Mouse (Mus musculus) liver, postnatal 0 days (tissue): ENCODE results near the gene Pes1. TPM values are rescaled to one million over a fixed set of nuclear protein-coding genes. Genes with fewer than 3 reads are reported as not detected.

Experiments used
- ATAC-seq: fragments of 200-750 bp; cut with Nextera tagmentation; 2 replicates; pipeline ENCODE4 v1.8.0; 2017; ENCODE audit warnings: mild to moderate bottlenecking, moderate library complexity
- DNase-seq: peaks from one replicate; pipeline ENCODE4 v3.0.0-alpha.2; 2016
- H3K27ac ChIP-seq: fragments of 300-500 bp; sonication (generic); 2 replicates; pipeline ENCODE4 v1.5.1; 2014; ENCODE audit warnings: antibody characterized with exemption, moderate library complexity, mild to moderate bottlenecking, low read depth
- H3K27me3 ChIP-seq: fragments of 300-500 bp; sonication (generic); 2 replicates; pipeline ENCODE4 v1.6.1; 2014; ENCODE audit warnings: low read length, control low read depth, mixed read lengths; ENCODE audit not compliant: insufficient read depth
- H3K36me3 ChIP-seq: fragments of 300-500 bp; sonication (generic); replicated peaks from 2 replicates; pipeline ENCODE4 v1.6.1; 2014; ENCODE audit warnings: mild to moderate bottlenecking, control low read depth, low read length, moderate library complexity, mixed read lengths; ENCODE audit not compliant: insufficient read depth
- H3K4me1 ChIP-seq: fragments of 300-500 bp; sonication (generic); 2 replicates; pipeline ENCODE4 v1.6.1; 2014; ENCODE audit warnings: antibody characterized with exemption, mild to moderate bottlenecking, control low read depth; ENCODE audit not compliant: insufficient read depth
- H3K4me2 ChIP-seq: fragments of 300-500 bp; sonication (generic); 2 replicates; pipeline ENCODE4 v1.6.1; 2014; ENCODE audit warnings: low read depth, mild to moderate bottlenecking, low read length, moderate library complexity, mixed read lengths
- H3K4me3 ChIP-seq: fragments of 300-500 bp; sonication (generic); 2 replicates; pipeline ENCODE4 v1.5.1; 2014; ENCODE audit warnings: low read depth, low read length
- H3K9ac ChIP-seq: fragments of 300-500 bp; sonication (generic); replicated peaks from 2 replicates; pipeline ENCODE4 v1.6.1; 2014; ENCODE audit warnings: mild to moderate bottlenecking, moderate library complexity
- H3K9me3 ChIP-seq: fragments of 300-500 bp; sonication (generic); 2 replicates; pipeline ENCODE4 v1.6.1; 2016; ENCODE audit warnings: mild to moderate bottlenecking, control low read depth, low read length, mixed read lengths
- CTCF ChIP-seq: sonication (generic); IDR thresholded peaks from 2 replicates; pipeline ENCODE4 v1.5.1; 2016; ENCODE audit warnings: antibody characterized with exemption, low read depth
- EP300 ChIP-seq: IDR thresholded peaks from 2 replicates; pipeline ENCODE4 v1.6.1; 2016; ENCODE audit warnings: antibody characterized with exemption, low read depth, mild to moderate bottlenecking
- WGBS: fragments of 180-500 bp; shearing (Covaris S2); extraction: QIAGEN DNeasy Blood & Tissue Kit; methylation state at CpG from one replicate; pipeline ENCODE4 v1.1.7; 2014; ENCODE audit not compliant: insufficient replicate concordance; 5-methylcytosine and 5-hydroxymethylcytosine counted together
- polyA plus RNA-seq: library from polyadenylated mRNA; unstranded; fragments of >200 nt; fragmentation: Nextera tagmentation; extraction: Ambion mirVana; gene quantifications from 2 replicates; pipeline ENCODE4 v1.2.1, GENCODE M21; 2015

Pes1 gene
- polyA plus RNA-seq, 1 experiment from 2014 or later, result 26.5 TPM

DNA sequence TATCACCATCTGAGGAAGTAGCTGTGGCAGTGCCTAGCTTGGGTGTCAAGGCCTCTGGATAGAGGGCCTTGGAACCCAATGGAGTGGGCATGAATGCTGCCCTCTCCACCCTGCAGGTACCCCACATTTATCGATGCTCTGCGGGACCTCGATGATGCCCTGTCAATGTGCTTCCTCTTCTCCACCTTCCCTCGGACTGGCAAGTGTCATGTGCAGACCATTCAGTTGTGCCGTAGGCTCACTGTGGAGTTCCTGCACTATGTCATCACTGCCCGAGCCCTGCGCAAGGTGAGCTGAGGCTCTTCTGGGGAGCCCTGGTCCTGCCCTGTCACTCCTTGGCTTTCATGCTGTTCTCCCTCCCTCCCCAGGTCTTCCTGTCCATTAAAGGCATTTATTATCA is 9.3 kb downstream of the Pes1 start:
- H3K4me1 ChIP-seq, result no peaks in the 10 kb centered on the region
- H3K9me3 ChIP-seq, result no peaks in the 10 kb centered on the region
- H3K4me2 ChIP-seq, result no peak overlapping the region
- H3K36me3 ChIP-seq, result peaks cover 80% of the 10 kb centered on the region
- H3K9ac ChIP-seq, result no peak overlapping the region
- no peak overlapping the region for H3K4me3 ChIP-seq
- TF ChIP-seq CTCF (no peak), EP300 (no peak)
- 80% methylated on average over 7 of the region's 7 CpGs for WGBS
- no peak for DNase-seq
- no peaks in the 10 kb centered on the region for H3K27me3 ChIP-seq
- ATAC-seq, result no peak
- H3K27ac ChIP-seq, result no peak overlapping the region

DNA sequence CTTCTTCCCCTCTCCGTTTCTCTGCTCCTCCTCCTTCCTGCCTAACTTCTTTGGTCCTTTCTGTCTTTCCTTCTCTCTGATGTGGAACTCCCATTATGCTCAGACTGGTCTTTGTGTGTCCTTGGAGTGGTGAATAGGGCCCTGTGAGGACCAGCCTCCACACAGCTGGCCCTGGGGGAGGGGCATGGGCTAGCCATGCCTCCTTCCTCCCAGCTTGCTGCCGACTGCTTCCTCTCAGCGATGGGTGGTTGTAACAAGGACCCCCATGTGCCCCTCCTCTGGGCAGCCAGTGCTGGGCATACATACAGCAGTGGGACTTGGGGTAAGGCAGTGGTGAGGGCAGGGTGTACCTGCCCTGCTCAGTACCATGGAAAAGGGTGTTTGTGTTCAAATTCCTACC is 10.5 kb downstream of the Pes1 start:
- peaks cover 86% of the 10 kb centered on the region for H3K36me3 ChIP-seq
- DNase-seq, result no peak
- H3K27ac ChIP-seq, result no peak overlapping the region
- no peak for TF ChIP-seq CTCF
- no peak for TF ChIP-seq EP300
- no peaks in the 10 kb centered on the region for H3K9me3 ChIP-seq
- no peak overlapping the region for H3K4me3 ChIP-seq
- ATAC-seq, result no peak
- H3K4me1 ChIP-seq, result no peaks in the 10 kb centered on the region
- no peak overlapping the region for H3K9ac ChIP-seq
- WGBS, result 73% methylated on average over 3 of the region's 3 CpGs
- no peaks in the 10 kb centered on the region for H3K27me3 ChIP-seq
- H3K4me2 ChIP-seq, result no peak overlapping the region

DNA sequence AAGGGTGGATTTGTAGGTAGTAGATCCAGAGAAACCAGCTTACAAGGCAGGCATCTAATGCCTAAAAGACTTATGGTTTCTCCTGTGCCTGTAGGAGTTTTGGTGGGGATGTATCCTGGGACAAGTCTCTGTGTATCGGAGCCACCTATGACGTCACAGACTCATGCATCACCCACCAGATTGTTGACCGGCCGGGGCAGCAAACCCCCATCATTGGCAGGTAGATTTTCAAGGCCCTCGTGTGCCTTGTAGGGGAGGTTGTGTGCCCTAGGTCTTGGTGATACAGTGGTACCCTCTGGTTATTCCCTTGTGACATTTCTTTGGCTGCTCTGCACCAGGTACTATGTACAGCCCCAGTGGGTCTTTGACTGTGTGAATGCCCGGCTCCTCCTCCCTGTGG is 12.9 kb downstream of the Pes1 start, which contains the start of gene 4930556J24Rik:
TSS of gene 4930556J24Rik (minus strand) at position 101 of the 400 bp plus-strand sequence.
- no peak for ATAC-seq
- H3K4me2 ChIP-seq, result no peak within 1 kb of the TSS
- no peak within 1 kb of the TSS for H3K9ac ChIP-seq
- no peak for DNase-seq
- H3K27me3 ChIP-seq, result no peaks in the 10 kb centered on the region
- no peaks in the 10 kb centered on the region for H3K4me1 ChIP-seq
- no peak within 1 kb of the TSS for H3K27ac ChIP-seq
- peaks cover 73% of the 10 kb centered on the region for H3K36me3 ChIP-seq
- no peaks in the 10 kb centered on the region for H3K9me3 ChIP-seq
- TF ChIP-seq CTCF (no peak), EP300 (no peak)
- WGBS, result 83% methylated on average over 6 of the region's 6 CpGs
- no peak within 1 kb of the TSS for H3K4me3 ChIP-seq

DNA sequence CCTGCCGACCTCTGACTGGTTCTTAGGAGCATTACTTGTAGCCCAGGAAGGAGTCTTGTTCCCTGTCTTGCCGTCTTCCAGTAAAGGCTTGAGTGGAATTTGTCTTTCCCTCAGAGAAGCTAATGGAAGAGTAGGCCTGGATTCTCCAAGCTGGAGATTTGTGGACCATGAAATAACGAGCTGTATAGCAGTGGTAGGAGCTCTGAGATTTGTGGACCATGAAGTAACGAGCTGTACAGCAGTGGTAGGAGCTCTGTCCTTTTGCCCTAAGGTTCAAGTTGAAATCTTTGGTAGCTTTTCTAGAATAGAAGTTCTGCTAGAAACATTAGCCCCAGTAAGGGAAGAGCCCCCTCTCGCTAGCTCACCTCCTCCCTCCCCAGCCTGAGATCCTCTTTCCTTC is 14.6 kb downstream of the Pes1 start:
- H3K27me3 ChIP-seq, result peaks cover 8% of the 10 kb centered on the region; the same call in 1 of the 2 replicates
- TF ChIP-seq CTCF (no peak), EP300 (no peak)
- peaks cover 56% of the 10 kb centered on the region for H3K36me3 ChIP-seq
- no peak overlapping the region for H3K27ac ChIP-seq
- H3K9me3 ChIP-seq, result no peaks in the 10 kb centered on the region
- H3K4me3 ChIP-seq, result no peak overlapping the region
- ATAC-seq, result no peak
- 0 out of 2 replicates have a peak, but pooled peaks cover 5% of the 10 kb centered on the region for H3K4me1 ChIP-seq
- H3K4me2 ChIP-seq, result no peak overlapping the region
- no peak overlapping the region for H3K9ac ChIP-seq
- WGBS, result 83% methylated on average over 5 of the region's 5 CpGs
- no peak for DNase-seq

DNA sequence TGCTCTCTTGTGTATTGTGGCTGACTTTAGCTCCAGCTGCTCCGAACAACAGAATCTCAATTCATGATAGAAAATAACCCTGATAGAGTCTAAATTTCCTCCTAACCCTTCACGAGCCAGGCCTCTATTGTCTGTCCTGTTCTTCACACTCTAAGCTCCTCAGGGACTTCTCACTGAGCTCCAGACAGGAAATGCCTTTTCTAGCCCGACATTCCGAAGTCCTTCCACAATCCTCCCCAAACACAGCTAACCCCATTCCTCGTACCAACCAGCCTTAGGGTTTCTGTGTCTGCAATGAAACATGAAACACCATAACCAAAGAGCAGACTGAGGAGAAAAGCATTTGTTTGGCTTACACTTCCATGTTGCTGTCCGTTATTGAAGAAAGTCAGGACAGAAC is 17.8 kb downstream of the Pes1 start:
- Histone ChIP-seq H3K4me2 (no peak overlapping the region), H3K4me3 (no peak overlapping the region), H3K4me1 (peaks cover 12% of the 10 kb centered on the region; the same call in 1 of the 2 replicates), H3K27ac (no peak overlapping the region), H3K27me3 (peaks cover 10% of the 10 kb centered on the region), H3K36me3 (peaks cover 30% of the 10 kb centered on the region), H3K9ac (no peak overlapping the region), H3K9me3 (no peaks in the 10 kb centered on the region)
- TF ChIP-seq CTCF (no peak), EP300 (no peak)
- no peak for DNase-seq
- no peak for ATAC-seq
- 67% methylated on average over 6 of the region's 6 CpGs for WGBS

DNA sequence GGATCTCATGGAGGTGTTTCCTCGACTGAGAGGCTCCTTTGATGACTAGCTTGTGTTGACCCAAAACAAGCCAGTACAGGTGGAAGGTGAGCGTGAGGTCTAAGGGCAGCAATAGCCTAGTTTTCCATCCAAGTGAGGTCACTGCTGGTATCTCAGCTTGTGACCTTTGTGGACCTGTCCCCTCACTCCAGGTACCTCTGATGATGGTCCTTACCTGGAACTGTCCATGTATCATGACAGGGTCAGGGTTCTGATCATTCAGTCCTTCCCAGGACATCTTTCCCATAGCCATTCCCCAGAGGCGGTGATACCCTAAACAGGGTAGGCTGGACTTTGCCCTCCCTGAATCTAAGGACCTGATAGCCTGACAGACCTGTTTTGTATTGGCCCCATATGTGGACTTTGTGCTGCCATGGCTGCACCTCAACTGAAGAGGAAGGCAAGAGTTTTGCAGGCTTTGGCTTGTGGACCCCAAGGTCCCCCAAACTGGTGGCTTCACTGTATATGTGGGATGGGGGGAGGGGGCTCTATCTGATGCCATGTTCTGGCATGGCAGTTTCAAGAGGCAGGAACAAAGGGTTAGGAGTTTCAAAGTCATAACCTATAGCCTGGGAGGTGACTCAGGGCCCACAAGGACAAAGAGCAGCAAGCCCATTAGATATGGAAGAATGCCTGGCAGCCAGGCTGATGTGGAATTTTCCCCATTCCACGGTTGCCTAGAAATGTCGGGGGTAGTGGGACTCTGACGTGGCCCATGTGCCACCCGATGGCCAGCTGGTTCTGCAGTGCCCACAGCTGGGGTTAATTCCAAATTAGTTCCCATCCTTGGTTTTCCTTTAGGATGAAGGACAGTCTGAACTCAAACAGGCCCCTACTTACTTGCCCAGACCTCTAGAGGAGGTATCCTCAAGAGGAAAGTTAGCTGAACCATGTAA is 18.8 kb downstream of the Pes1 start:
- H3K9ac ChIP-seq, result no peak overlapping the region; the same call in 1 of the 2 replicates
- H3K4me1 ChIP-seq, result peaks cover 12% of the 10 kb centered on the region; the same call in 1 of the 2 replicates
- H3K4me2 ChIP-seq, result no peak overlapping the region; the same call in 1 of the 2 replicates
- no peak for DNase-seq
- peaks cover 24% of the 10 kb centered on the region for H3K36me3 ChIP-seq
- 53% methylated on average over 7 of the region's 7 CpGs for WGBS
- no peak overlapping the region for H3K4me3 ChIP-seq
- no peak for ATAC-seq
- peak overlapping the region; percentile 80; the same call in 1 of the 2 replicates for H3K27ac ChIP-seq
- TF ChIP-seq CTCF, result no peak
- no peak for TF ChIP-seq EP300
- H3K27me3 ChIP-seq, result peaks cover 10% of the 10 kb centered on the region
- no peaks in the 10 kb centered on the region for H3K9me3 ChIP-seq
